Mouse (Mus musculus) hindbrain, embryonic 11.5 days (tissue): ENCODE results near the gene Chrna4. TPM values are rescaled to one million over a fixed set of nuclear protein-coding genes. Genes with fewer than 3 reads are reported as not detected.

Experiments used
- ATAC-seq: fragments of 200-750 bp; cut with Nextera tagmentation; 2 replicates; pipeline ENCODE4 v1.8.0; 2017; ENCODE audit warnings: mild to moderate bottlenecking, moderate TSS enrichment, moderate library complexity; ENCODE audit not compliant: low FRiP score
- DNase-seq: peaks from one replicate; pipeline ENCODE4 v3.0.0-alpha.2; 2015; ENCODE audit warnings: low spot score
- H3K27ac ChIP-seq: fragments of 300-500 bp; sonication (generic); 2 replicates; pipeline ENCODE4 v1.5.1; 2014; ENCODE audit warnings: mild to moderate bottlenecking, low read depth, low read length
- H3K27me3 ChIP-seq: fragments of 300-500 bp; sonication (generic); 2 replicates; pipeline ENCODE4 v1.6.1; 2014; ENCODE audit warnings: mild to moderate bottlenecking, low read length, moderate library complexity, mixed read lengths; ENCODE audit not compliant: control insufficient read depth, insufficient read depth
- H3K36me3 ChIP-seq: fragments of 300-500 bp; sonication (generic); 2 replicates; pipeline ENCODE4 v1.6.1; 2014; ENCODE audit warnings: mild to moderate bottlenecking, low read length, moderate library complexity, mixed read lengths; ENCODE audit not compliant: control insufficient read depth, insufficient read depth
- H3K4me1 ChIP-seq: fragments of 300-500 bp; sonication (generic); replicated peaks from 2 replicates; pipeline ENCODE4 v1.6.1; 2014; ENCODE audit warnings: low read length, mixed read lengths; ENCODE audit not compliant: control insufficient read depth, insufficient read depth
- H3K4me2 ChIP-seq: fragments of 300-500 bp; sonication (generic); replicated peaks from 2 replicates; pipeline ENCODE4 v1.6.1; 2014; ENCODE audit warnings: mild to moderate bottlenecking, low read depth, low read length
- H3K4me3 ChIP-seq: fragments of 300-500 bp; sonication (generic); 2 replicates; pipeline ENCODE4 v1.5.1; 2014; ENCODE audit warnings: low read depth, low read length
- H3K9ac ChIP-seq: fragments of 300-500 bp; sonication (generic); 2 replicates; pipeline ENCODE4 v1.6.1; 2014; ENCODE audit warnings: low read depth, low read length
- H3K9me3 ChIP-seq: fragments of 300-500 bp; sonication (generic); 2 replicates; pipeline ENCODE4 v1.6.1; 2016; ENCODE audit warnings: low read length; ENCODE audit not compliant: control insufficient read depth
- WGBS: fragments of 180-500 bp; shearing (Covaris S2); extraction: QIAGEN DNeasy Blood & Tissue Kit; methylation state at CpG from one replicate; pipeline ENCODE4 v1.1.7; 2014; 5-methylcytosine and 5-hydroxymethylcytosine counted together
- polyA plus RNA-seq: library from polyadenylated mRNA; unstranded; fragments of >200 nt; fragmentation: Nextera tagmentation; extraction: Ambion mirVana; gene quantifications from 2 replicates; pipeline ENCODE4 v1.2.1, GENCODE M21; 2014

Gene Chrna4
- polyA plus RNA-seq, 1 experiment from 2014 or later = 54.1 TPM

- no peaks in the 10 kb centered on the region for H3K9me3 ChIP-seq
- no peak overlapping the region for H3K4me3 ChIP-seq
- WGBS = 71% methylated on average over 4 of the region's 4 CpGs
- peaks cover 4% of the 10 kb centered on the region for H3K4me1 ChIP-seq
- no peak overlapping the region for H3K4me2 ChIP-seq
- DNase-seq (no peak), ATAC-seq (no peak)
- H3K36me3 ChIP-seq = no peaks in the 10 kb centered on the region
- no peak overlapping the region for H3K9ac ChIP-seq
- H3K27me3 ChIP-seq = no peaks in the 10 kb centered on the region
- H3K27ac ChIP-seq = no peak overlapping the region
Measured at GRCm38 (mm10) chr2:180990347-180990746, 53.0 kb downstream of the Chrna4 start.

GRCm38 (mm10) chr2:180988948-180989347, 54.4 kb downstream of the Chrna4 start:
- no peak overlapping the region for H3K27ac ChIP-seq
- no peaks in the 10 kb centered on the region for H3K36me3 ChIP-seq
- H3K4me1 ChIP-seq = peaks cover 4% of the 10 kb centered on the region
- H3K9me3 ChIP-seq = no peaks in the 10 kb centered on the region
- ATAC-seq (no peak), DNase-seq (no peak)
- H3K4me3 ChIP-seq = no peak overlapping the region
- H3K9ac ChIP-seq = no peak overlapping the region
- WGBS = 84% methylated on average over 1 of the region's 1 CpGs
- H3K4me2 ChIP-seq = no peak overlapping the region
- H3K27me3 ChIP-seq = no peaks in the 10 kb centered on the region

- no peaks in the 10 kb centered on the region for H3K36me3 ChIP-seq
- DNase-seq (no peak), ATAC-seq (no peak)
- H3K4me1 ChIP-seq = peaks cover 4% of the 10 kb centered on the region
- 70% methylated on average over 3 of the region's 3 CpGs for WGBS
- no peak overlapping the region for H3K4me2 ChIP-seq
- no peaks in the 10 kb centered on the region for H3K9me3 ChIP-seq
- no peak overlapping the region for H3K9ac ChIP-seq
- no peak overlapping the region for H3K4me3 ChIP-seq
- no peak overlapping the region; the same call in 1 of the 2 replicates for H3K27ac ChIP-seq
- no peaks in the 10 kb centered on the region for H3K27me3 ChIP-seq
Measured at GRCm38 (mm10) chr2:180988347-180988913, 54.9 kb downstream of the Chrna4 start.

- ATAC-seq (peak; percentile 74; the same call in 1 of the 2 replicates), DNase-seq (peak; percentile 19)
- H3K9ac ChIP-seq = no peak overlapping the region
- peaks cover 4% of the 10 kb centered on the region for H3K4me1 ChIP-seq
- no peaks in the 10 kb centered on the region for H3K36me3 ChIP-seq
- no peak overlapping the region for H3K4me3 ChIP-seq
- no peaks in the 10 kb centered on the region for H3K27me3 ChIP-seq
- H3K9me3 ChIP-seq = no peaks in the 10 kb centered on the region
- H3K4me2 ChIP-seq = no peak overlapping the region
- 53% methylated on average over 5 of the region's 5 CpGs for WGBS
- peak overlapping the region; percentile 45 for H3K27ac ChIP-seq
Measured at GRCm38 (mm10) chr2:180987432-180988030, 55.8 kb downstream of the Chrna4 start.

GRCm38 (mm10) chr2:180987001-180987400, 56.3 kb downstream of the Chrna4 start:
- H3K4me1 ChIP-seq = peaks cover 4% of the 10 kb centered on the region
- DNase-seq (no peak), ATAC-seq (no peak)
- H3K9ac ChIP-seq = no peak overlapping the region
- H3K9me3 ChIP-seq = no peaks in the 10 kb centered on the region
- H3K4me2 ChIP-seq = no peak overlapping the region
- no peaks in the 10 kb centered on the region for H3K27me3 ChIP-seq
- WGBS = 71% methylated on average over 1 of the region's 1 CpGs
- H3K36me3 ChIP-seq = 0 out of 2 replicates have a peak, but pooled peaks cover 2% of the 10 kb centered on the region
- no peak overlapping the region for H3K4me3 ChIP-seq
- H3K27ac ChIP-seq = no peak overlapping the region

- H3K4me2 ChIP-seq = no peak within 1 kb of the TSS
- WGBS = 46% methylated on average over 2 of the region's 2 CpGs
- 0 out of 2 replicates have a peak, but pooled peaks cover 4% of the 10 kb centered on the region for H3K36me3 ChIP-seq
- no peak within 1 kb of the TSS for H3K4me3 ChIP-seq
- H3K9ac ChIP-seq = no peak within 1 kb of the TSS
- H3K27ac ChIP-seq = no peak within 1 kb of the TSS; the same call in 1 of the 2 replicates
- ATAC-seq (no peak), DNase-seq (no peak)
- H3K9me3 ChIP-seq = no peaks in the 10 kb centered on the region
- no peaks in the 10 kb centered on the region for H3K27me3 ChIP-seq
- peaks cover 4% of the 10 kb centered on the region for H3K4me1 ChIP-seq
Measured at GRCm38 (mm10) chr2:180986449-180986848, 56.9 kb downstream of the Chrna4 start, which contains the start of gene Col20a1. TSS of gene Col20a1 (plus strand) at chr2:180986535.

GRCm38 (mm10) chr2:180985635-180986034, 57.7 kb downstream of the Chrna4 start:
- 89% methylated on average over 2 of the region's 2 CpGs for WGBS
- no peak overlapping the region for H3K9ac ChIP-seq
- peaks cover 4% of the 10 kb centered on the region; the same call in 1 of the 2 replicates for H3K36me3 ChIP-seq
- peaks cover 4% of the 10 kb centered on the region for H3K4me1 ChIP-seq
- no peak for DNase-seq
- no peaks in the 10 kb centered on the region for H3K9me3 ChIP-seq
- ATAC-seq = no peak
- H3K27ac ChIP-seq = no peak overlapping the region
- no peaks in the 10 kb centered on the region for H3K27me3 ChIP-seq
- no peak overlapping the region for H3K4me2 ChIP-seq
- H3K4me3 ChIP-seq = no peak overlapping the region

- WGBS = 91% methylated on average over 6 of the region's 6 CpGs
- ATAC-seq (no peak), DNase-seq (no peak)
- Histone ChIP-seq H3K9ac (no peak overlapping the region), H3K4me1 (no peaks in the 10 kb centered on the region), H3K9me3 (no peaks in the 10 kb centered on the region), H3K4me2 (no peak overlapping the region), H3K27ac (no peak overlapping the region), H3K36me3 (peaks cover 18% of the 10 kb centered on the region), H3K4me3 (no peak overlapping the region), H3K27me3 (no peaks in the 10 kb centered on the region)
Measured at GRCm38 (mm10) chr2:180981133-180981532, 62.2 kb downstream of the Chrna4 start.
